Mouse (Mus musculus): ENCODE results near the gene Lipc.

The Lipc gene

DNA sequence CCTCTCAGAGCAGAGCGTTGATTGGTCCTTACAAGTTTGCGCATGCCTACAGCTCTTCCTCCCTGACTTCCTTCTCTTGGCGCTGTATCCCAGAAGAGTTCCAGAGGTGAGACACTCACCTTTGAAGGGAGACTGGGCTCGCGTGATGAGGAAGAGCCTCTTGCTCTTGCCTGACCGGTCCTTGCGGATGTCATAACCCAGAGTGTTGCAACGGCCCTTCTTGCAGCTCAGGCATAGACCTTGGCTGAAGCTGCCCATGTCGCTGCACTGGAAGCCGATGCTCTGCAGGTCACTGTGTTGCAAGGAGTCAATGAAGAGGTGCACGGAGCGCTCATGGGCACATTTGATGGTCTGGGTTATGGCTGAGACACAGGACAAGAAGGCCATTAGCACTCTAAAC lies 139.5 kb downstream of the Lipc start:
- DNase-seq: no peak

DNA sequence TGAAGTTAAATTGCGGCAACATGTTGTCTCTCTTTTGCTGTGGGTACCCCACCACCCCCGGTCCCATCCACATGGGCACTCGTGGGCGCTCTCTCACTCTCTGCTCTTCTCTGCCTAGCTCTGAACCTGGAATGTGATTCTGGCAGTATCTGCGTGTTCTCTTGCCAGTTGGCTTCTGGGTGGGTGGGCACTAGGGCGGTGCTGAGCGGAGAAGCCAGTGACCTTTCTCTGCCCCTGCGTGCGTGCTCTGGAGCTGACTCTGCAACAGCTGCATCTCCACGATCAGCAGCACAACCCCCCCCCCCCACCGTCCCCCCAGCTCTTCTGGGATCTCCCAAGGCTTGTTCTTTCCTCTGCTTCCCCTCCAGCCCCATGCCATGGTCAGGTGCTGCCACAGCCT lies 144.3 kb downstream of the Lipc start:
- no peak for DNase-seq

DNA sequence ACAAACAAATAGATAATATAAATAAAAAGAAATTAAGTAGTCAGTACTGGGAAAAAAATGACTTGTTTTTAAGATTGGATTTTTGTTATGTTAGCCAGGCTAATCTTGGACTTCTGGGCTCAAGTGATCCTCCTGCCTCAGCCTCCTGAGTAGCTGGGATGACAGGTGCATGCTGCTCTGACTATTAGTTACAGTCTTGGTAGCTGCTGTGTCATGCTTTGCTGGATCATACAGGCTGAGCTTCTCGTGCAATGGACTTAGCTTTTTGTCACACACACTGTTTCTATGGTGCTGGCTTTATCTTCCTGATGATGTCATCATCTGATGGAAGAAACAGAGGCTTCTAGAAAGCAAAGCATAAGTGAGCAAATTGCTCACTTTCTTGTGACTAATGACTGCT lies 146.0 kb downstream of the Lipc start:
- DNase-seq: no peak

DNA sequence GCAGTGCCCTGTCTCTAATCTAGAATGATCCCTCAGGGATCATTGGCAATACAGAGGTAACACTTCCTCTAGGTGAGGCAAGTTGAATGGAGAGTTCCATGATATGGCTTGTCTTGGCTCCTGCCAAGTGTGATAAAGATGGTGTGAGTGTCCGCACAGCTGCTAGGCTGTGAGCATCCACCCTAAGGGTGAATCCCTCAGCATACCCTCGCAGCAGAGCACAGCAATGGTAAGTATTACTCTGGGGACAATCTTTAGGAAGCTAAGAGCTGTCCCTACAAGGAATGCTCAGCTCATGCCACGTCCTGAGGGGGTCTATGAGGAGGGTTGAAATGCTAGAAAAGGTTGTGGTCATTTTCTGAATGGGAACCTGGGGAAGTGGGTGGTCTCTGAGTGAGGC lies 149.2 kb downstream of the Lipc start:
- DNase-seq: no peak

DNA sequence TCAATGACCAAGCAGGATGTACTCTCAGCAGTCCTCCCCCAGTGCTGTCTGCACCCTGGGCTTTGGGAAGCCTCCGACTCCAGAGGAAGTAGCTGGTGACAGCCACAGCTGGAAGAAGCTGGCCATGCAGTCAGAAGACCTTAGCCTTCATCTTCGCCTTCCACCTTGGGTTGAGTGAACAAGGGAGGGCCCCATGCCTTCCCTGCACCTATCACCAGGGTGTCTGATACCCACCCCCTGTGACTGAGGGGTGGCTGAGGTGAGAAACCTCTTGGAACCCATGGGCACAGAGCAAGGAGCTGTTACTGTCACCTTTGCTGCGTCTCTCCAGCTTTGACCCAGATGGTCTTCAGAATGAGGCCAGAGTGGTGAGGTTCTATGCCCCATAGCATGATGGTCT lies 150.3 kb downstream of the Lipc start:
- no peak for DNase-seq

DNA sequence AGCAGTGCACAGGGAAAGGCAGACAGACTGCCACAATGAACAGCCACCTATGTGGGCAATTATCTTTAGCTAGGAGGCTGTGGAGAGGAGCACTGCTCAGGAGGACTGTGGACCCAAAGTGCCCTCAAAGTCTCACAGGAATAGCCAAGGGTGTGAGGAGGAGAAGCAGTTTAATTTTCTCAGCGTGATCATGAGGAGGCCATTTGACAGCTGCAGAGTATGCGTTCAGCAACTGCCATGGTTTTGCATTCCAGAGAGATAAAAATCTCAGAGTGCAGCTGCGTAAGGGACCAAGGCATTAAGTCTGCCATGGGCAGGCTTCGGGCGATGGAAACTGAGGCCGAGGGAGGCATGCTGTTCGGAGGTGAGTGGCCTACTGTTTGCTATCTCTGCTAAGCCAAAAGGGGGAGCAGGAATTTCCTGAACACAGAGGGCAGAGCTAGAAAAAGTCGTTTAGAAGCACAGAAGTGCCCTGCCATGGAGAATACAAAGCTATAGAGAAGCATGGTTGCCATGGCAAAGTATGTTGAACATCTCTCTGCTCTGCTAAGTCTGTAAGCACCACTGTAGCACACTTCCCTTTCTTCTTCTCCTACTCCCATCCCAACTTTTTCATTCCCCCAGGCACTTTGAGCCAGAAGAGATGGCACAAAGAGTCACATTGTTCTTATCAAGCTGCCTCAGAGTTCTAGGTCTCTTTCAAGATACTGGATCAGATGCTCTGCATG lies 151.3 kb downstream of the Lipc start:
- DNase-seq: no peak

DNA sequence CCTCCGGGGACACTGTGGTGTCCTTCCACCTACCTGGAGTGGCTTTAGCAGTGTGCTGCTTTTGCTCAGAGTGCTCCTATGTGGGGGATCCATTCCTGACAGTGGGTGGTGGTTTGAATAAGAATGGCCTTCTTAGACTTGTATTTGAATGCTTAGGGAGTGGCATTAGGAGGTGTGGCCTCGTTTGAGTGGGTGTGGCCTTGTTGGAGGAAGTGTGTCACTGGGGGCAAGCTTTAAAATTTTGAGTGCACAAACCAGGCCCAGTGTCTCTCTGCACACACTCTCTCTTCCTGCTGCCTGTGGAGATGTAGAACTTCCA lies 156.6 kb downstream of the Lipc start:
- no peak for DNase-seq

DNA sequence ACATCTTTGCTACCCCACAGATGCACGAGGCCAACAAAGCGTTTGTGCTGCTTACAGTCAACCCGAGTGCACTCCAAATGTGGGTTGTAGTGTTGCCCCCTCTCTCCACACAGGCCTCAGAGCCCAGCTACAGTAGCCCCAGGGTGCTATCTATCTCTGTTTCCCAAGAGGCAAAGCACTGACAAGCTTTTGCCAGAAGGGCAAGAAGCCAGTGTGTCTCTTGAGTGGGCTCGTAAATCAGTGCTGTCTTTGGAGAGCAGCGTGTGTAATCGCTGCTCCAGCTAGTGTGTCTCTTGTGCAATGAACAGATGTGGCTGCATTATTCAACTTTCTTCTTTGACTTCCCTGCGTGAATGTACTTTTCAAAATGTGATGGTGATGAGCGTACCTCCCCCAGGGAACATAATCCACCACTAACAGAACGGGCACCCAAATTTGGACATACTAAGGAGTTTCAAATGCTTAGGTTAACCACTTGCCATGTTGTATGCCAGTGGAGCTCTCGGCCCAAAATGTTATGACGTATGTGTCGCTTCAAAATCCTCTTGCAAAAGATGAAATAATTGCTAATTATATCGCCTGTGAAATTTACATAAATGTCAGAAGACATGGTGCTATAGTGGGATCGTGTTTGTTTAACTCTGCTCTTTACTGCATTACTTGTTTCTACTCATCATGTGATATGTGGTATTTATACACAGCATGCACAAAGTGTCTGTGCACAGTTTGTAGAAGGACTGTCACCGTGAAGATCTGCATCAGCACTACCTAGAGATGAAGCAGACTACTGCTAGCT lies 157.2 kb downstream of the Lipc start:
- no peak for DNase-seq

DNA sequence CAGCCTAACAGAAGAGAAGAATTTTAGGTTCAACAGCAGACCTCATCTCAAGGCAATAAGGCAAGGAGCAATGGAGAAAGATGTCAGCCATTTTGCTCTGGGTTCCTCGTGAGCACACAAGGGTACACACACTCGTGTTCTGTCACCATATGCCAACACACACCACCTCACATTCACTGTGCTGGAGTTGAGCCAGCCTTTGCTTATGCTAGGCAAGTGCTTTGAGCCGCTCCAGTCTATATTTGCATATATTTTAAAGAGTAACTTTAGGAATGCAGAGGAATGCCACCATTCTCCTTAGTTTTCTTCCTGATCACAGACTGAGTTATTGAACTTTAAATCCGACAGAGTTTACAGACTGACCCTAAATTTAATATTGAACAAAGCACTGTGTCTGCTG lies 161.4 kb downstream of the Lipc start:
- DNase-seq: no peak

DNA sequence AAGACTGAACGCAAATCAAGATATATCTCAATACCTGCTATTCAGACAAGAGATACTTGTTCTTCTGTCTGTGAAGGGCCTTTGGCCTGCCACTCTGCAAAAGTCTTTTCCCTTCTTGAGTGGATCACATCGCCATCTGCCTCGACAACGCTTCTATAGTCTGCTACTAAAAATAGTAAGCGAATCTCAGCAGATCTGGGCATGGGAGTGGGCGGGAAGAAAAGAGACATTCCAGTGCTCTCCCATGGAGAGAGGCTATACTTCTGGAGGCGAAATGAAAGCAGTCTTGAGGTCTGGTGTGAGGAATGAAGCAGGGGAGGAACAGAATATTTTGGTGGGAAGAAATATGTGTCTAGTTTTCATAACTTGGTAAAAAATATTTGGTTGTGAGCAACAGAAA lies 163.3 kb downstream of the Lipc start:
- no peak for DNase-seq

DNA sequence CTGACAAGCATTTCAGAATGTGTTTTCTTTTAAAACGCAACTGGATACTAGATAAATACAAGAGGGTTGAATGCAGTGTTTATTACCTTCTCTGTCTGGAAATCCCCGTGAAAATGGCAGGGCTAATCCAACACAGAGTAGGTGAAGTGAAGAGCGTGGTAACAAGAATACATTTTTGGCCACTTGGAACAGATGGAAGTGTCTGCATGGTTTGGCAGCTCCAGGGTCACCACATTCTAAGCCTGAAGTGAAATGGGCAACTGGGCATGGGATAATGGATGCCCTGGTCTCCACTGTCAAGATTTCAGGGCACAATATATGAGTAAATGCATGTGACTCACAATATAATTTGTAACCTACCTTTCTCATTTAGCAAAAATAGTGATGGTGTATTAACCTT lies 169.8 kb downstream of the Lipc start:
- DNase-seq: no peak

DNA sequence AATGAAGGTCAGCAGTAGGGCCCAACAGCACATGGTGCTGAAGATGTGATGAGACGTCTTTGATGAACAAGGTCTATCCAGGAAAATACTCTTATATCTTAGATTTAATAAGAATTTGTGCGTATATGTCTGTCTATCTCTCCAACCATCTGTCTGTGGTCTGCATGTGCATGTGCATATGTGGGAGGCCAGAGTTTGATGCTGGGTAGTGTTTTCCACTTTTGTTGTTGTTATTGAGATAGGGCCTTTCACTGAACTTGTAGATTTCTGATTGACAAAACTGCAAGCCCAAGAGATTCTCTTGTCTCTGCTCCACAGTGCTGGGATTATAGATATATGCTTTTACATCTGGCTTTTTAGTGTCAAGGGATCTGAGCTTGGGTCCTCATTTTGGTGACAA lies 176.5 kb downstream of the Lipc start:
- no peak for DNase-seq

DNA sequence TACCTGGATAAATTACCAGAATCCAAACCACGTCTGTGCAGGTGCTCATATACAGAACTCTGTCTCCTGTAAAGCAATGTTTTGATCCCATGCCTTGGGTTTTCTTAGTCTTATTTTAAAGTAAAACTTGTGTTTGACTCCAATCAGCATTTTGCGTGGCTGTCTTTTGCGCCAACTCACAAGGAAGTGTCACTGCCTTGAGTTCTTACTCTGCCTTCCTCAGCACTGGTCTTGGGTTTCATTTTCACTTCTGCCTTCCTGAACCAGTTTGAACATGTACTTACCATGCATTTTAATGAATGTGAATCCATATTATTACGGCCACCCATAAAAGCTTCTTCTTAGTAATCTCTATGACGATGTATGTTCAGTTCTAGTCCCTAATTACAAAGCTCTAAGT lies 191.1 kb downstream of the Lipc start:
- DNase-seq: no peak

DNA sequence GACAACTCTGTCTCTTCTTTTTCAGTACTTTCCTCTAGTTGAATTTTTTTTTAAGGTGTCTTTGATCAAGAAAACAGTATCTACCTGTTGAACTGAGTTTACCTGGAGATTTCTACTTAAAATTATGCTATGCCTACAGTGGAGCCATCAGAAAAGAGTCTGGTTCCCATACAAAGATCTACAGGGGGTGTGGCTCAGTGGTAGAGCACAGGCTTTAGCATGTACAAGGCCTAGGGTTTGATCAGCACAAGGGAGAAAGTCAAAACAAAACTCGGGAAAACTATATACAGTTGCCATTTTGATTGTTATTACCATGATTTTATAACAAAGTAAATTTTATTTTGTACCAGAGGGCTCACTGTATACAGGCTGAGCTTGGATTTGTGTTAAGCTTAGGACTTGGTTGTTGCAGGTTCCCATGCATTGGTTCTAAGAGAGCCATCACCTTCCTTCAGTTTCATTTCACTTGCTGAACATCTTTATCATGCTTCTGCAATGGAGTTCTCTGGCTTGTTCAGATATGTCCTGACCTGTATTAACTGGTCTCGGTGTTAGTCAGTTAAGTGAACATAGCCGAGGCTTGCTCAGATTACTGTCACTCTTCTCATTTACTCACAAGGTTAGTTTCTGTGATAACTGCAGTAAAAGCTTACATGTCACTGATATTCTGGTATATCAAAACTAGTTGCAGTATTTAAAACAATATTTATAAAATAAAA lies 200.4 kb downstream of the Lipc start:
- no peak for DNase-seq
